Mouse (Mus musculus) fat pad, adult 2 months (tissue): ENCODE results near the gene Sirt3.

Source experiments
- DNase-seq: peaks from one replicate; pipeline ENCODE4 v3.0.0-alpha.2; 2011; ENCODE audit warnings: low read depth, low spot score; ENCODE audit errors: extremely low read depth

Sirt3 gene

DNA sequence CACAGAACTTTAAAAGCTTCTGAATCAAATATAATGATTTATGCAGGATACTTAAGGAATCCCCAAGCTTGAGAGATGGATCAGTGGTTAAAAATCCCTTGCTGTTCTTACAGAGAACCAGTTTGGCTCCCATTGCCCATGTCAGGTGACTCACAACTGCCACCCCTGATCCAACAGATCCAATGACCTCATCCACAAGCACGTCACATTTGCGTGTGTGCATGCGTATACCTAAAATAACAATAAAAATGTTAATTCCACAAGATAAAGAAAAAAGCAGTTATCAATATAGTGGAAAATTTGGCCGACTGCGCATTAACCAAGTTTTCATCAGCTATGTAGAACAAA is 60.8 kb downstream of the Sirt3 start:
- DNase-seq, result no peak

DNA sequence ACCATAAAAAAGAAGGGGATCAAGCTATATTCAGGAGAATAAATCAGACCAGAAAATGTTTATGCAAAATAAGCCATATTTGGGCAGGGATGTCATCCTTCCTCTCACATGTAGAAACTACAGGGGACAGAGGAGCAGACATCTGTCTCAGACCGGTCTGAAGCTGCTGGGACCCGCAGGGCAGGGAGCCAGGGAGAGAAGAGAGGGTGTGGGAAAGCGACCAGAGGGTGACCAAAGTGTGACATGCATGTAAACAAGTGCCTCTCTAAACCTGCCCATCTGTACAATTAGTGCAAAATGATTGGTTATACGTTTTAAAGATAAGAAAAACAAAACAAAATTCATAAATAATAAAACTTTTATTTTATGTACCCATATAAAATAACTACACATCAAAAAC is 61.9 kb downstream of the Sirt3 start:
- no peak for DNase-seq
